ENCODE assay signal across 9 mouse cellular contexts in genomic region chr14:33371248-33371647, GRCm38 (mm10).
DNase-seq lines count a peak whose midpoint lies in the region; ATAC-seq lines count a peak whose summit lies in the region.
"Had no signal": no experiment of that assay in that cellular context is flagged by ENCODE, and none has a peak within 500 bp of the region (broad histone marks: within the 10 kb centered on the region; RNA-seq: fewer than 3 reads in every experiment).

No protein-coding gene starts in this region.

- H3K4me3 ChIP-seq in forebrain, embryonic 15.5 days = no peak overlapping the region
- H3K4me3 ChIP-seq in hindbrain, embryonic 12.5 days = no peak overlapping the region
- H3K4me3 ChIP-seq: megakaryocyte, embryonic 14.5 days had no signal

- DNase-seq in cerebellum, adult 11 months = peak; percentile 54
- peak; percentile 74 to 76 for DNase-seq in cerebellum, adult 18-20 months
- peak; percentile 59 for DNase-seq in layer of hippocampus, adult 9-11 months
- peak; percentile 76 to 78 for DNase-seq in lung, postnatal 4 days
- peak; percentile 75 to 77 for DNase-seq in right cerebral cortex, adult 2 months (ENCODE audit: low spot score in 2 of 2)

- H3K9me3 ChIP-seq in forebrain, embryonic 15.5 days = no peaks in the 10 kb centered on the region
- H3K9me3 ChIP-seq in hindbrain, embryonic 12.5 days (replicated peaks) = no peaks in the 10 kb centered on the region
- H3K9me3 ChIP-seq: megakaryocyte, embryonic 14.5 days had no signal

- WGBS in forebrain, embryonic 15.5 days = 20% methylated on average over 3 of the region's 3 CpGs
- 17% methylated on average over 3 of the region's 3 CpGs for WGBS in hindbrain, embryonic 12.5 days

- no peak for ATAC-seq in cerebellum, adult (ENCODE audit: insufficient number of reproducible peaks, low FRiP score, low TSS enrichment)
- ATAC-seq in forebrain, embryonic 15.5 days (replicated peaks) = peak; percentile 49
- 0 out of 2 replicates have a peak, but pooled peaks have one; percentile 8 for ATAC-seq in hindbrain, embryonic 12.5 days (ENCODE audit: low FRiP score)

- no peaks in the 10 kb centered on the region for H3K36me3 ChIP-seq in forebrain, embryonic 15.5 days
- H3K36me3 ChIP-seq in hindbrain, embryonic 12.5 days = no peaks in the 10 kb centered on the region

- no peak overlapping the region for H3K27ac ChIP-seq in forebrain, embryonic 15.5 days (replicated peaks)
- H3K27ac ChIP-seq in hindbrain, embryonic 12.5 days = no peak overlapping the region

- peaks cover 9% of the 10 kb centered on the region for H3K4me1 ChIP-seq in forebrain, embryonic 15.5 days
- peaks cover 15% of the 10 kb centered on the region for H3K4me1 ChIP-seq in hindbrain, embryonic 12.5 days

- H3K27me3 ChIP-seq in forebrain, embryonic 15.5 days = no peaks in the 10 kb centered on the region
- no peaks in the 10 kb centered on the region for H3K27me3 ChIP-seq in hindbrain, embryonic 12.5 days

- H3K4me2 ChIP-seq in forebrain, embryonic 15.5 days (replicated peaks) = no peak overlapping the region
- H3K4me2 ChIP-seq in hindbrain, embryonic 12.5 days (replicated peaks) = no peak overlapping the region

- no peak overlapping the region for H3K9ac ChIP-seq in forebrain, embryonic 15.5 days (replicated peaks)
- no peak overlapping the region for H3K9ac ChIP-seq in hindbrain, embryonic 12.5 days
